Mouse (Mus musculus) T-cell, adult 2 months (primary cell): ENCODE results near the gene Lrp2.

Source experiments
- DNase-seq: peaks from one replicate; pipeline ENCODE4 v3.0.0; 2022; ENCODE audit warnings: low spot score

Gene Lrp2

DNA sequence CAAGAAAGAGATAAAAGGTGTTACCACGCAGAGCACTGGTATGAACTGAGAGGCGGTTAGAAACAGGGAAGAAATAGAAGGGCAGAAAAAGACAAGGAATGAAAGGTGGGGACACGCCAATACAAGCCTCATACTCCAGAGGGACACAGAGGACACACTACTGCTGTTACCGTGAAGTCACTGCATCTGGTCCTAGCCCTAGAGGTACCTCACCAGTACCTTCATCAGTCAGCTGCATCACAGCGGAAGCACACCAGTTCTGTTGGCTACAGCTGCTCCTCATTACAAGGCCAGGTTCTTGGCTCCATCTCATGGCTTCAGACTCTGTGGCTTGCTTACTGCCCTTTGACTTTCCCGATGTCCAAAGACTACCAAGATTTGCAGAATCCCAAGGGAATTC is 184.0 kb downstream of the Lrp2 start:
- no peak for DNase-seq

DNA sequence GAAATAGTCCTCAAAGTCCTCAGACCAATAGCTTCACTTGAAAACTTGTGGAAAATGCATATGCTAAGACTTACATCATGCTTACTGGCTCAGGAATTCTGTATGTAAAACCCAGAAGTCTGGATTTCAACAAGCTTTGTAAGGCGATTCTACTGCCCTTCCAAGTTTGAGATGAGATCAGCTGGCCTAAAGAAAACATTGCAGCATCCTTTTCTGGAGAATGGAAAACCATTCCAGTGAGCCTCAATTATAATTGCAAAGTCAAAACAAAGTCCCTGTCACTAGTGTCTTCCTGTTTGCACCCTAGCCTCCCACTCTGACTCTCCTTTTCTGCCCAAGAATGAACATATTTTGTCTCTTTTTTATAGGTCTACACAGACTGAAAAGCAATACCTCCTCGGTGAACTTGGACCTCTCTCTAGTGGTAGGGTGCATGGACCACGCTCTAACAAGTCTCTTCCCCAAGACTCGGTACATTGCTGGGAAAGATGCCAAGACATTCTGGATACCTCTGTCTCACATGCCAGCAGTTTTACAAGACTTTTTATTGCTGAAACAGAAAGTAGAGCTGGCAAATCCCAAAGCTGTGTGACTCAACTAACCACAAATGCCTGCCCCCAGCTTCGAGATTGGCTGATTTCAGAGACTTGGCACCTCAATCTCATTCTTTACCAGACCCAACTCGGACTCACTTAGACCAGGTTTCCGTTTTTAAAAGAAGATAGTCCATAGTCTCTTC is 184.8 kb downstream of the Lrp2 start:
- DNase-seq = no peak

DNA sequence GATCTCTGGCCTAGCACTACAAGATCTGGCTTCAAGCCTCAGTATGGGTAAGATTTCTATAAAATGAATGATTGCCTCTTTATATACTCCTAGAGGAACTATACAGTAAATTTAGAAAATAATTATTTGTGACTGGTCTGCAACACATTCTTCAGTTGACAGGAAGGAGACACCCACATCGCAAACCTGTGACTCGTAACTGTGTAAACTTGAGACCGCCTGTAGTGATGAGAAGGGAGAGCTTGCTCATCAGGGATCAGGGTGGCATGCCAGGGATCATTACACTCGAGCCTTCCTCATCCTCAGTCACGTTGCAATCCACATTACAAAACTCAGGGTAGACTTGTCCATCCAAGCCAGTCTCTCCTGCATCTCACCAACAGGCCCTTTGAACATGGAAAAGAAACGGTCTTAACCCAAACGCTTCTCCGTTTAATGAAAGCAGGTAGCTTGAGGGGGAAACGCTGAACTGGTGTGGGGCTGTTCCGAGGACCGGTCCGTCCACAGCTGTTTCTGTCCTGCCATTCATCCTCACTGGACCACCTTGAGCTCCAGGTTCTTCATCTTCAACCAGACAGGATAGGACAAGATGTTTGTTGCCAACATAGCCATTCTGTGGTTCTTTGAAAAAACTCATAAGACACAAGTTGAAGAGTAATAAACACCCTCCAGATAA is 189.0 kb downstream of the Lrp2 start:
- no peak for DNase-seq

GRCm38 (mm10) chr2:69395597-69396248 is 190.1 kb downstream of the Lrp2 start:
- DNase-seq = no peak

DNA sequence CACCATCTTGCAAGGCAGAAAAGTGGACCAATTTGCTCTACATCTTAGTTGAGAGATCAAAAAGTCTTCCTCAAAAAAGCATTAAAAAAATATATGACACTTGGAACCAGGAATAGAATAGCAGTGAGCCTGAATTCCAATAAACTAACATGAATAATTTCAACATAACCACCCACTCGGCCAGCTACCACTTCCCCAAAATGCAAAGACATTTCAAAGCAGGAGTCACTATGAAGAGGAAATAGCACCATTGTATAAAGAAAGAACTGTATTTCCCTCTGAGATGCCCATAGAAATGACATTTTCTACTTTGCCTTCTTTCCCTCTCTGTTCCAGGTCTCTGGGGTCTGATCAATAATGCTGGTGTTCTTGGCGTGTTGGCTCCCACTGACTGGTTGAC is 191.9 kb downstream of the Lrp2 start:
- no peak for DNase-seq

DNA sequence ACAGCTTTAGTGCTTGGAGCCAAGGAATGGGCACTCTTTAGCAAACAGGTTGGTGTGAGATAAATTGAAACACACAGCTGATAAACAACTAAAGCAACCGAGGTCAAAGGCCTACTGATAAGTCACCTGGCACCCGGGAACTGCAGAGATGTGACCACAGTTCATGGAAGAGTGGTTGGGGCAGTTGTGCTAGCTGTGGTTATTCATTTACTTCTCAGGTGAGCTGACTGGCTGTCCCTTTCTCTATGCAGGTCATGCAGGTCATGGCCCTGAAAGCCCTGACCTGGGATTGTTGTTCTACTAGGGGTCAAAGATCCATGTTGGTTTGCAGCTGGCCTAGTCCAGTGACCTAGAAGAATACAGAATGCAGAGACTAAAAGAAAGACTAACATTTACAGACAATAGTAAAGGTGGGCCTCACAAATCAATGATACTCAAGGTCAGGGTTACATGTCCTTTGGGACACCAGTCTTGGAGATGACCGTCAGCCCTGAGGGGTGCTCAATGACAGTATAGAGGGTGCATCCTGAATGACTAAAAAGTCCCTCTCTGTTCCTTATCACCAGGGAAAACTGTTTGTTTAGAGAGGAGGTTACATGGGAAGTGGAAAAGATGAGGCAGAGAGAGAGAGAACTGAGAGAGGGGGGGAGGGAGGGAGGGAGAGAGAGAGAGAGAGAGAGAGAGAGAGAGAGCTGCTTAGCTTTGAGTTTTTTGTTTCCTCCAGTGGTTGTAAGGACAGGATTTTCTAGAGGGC is 199.6 kb downstream of the Lrp2 start:
- DNase-seq = no peak

DNA sequence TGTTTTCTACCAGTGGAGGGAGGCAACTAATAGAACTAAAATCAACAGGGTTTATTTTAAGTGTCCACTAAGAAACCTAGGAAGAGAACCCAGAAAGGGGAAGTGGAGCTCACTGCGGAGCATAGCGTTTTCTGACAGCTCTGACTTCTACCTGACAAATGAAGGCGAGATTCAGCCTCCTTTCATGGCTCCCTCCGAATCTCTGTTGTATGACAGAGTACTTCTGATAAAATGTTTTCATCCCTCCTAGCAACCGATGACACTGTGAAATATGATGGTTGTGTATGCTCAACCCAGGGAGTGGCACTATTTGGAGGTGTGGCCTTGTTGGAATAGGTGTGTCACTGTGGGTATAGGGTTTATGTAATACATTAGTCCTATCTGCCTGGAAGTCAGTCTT is 203.0 kb downstream of the Lrp2 start:
- DNase-seq = no peak

- no peak for DNase-seq
Measured at GRCm38 (mm10) chr2:69381740-69382139, 204.1 kb downstream of the Lrp2 start.

DNA sequence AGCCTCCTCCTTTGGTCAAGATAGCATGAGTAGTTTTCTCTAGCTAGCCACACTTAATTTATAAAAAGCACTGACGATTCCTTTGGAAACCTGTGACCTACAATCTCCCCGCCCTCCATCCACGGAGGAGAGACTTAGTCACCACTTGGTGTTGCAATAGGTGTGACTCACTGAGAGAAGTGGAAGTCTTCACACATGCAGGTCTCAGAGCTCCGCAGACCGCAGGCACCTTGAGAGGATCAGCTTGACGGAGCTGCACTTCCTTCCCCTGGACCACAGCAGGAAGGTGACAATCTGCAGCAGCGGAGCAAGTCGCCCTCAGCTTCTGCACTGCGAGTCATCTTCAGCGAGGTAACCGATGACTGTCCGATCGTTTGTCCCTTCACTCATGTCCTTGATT is 205.6 kb downstream of the Lrp2 start, which contains the start of gene Dhrs9:
Dhrs9 (plus strand) TSS at position 165 of the 400 bp plus-strand sequence.
- peak; percentile 13 for DNase-seq

DNA sequence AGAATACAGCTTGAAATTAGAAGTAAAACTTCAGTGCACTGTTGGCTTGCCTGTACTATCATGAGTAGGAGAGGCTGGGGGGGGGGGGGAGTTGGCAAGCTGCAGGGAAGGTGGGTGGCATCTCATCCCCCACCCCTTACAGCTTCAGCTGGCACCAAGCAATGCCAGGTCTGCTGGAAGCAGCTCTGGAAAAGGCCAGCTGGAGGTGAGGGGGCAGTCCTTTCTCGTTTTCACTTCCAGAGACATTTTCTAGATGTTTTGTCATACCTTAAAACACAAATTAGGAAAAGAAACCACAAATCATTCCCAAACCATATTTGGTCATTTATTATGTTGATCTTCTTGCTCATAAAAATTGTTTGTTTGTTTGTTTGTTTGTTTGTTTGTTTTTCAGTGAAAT is 206.1 kb downstream of the Lrp2 start:
- no peak for DNase-seq

DNA sequence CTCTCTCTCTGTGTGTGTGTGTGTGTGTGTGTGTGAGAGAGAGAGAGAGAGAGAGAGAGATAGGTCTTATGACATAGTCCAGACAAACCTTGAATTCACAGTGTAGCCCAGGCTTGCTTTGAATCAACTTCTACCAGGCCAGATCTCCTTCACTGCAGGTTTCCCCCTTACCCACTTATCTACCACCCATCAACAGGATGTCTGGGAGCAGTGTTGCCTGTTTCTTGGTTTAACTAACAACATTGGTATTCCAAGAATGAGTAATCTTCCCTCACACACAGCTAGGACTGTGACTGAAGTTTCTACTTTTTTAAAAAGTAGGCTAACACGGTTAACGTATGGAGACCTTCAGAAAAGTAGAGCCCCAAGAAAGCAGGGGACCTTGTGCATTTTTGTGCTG is 209.1 kb downstream of the Lrp2 start:
- DNase-seq = no peak
